Mouse (Mus musculus): ENCODE measurements at regions not wholly inside any gene's neighbourhood (a gene's known extent, or its start where the extent isn't known, plus 50 kb on each side); places are given as distances from the start of the nearest gene placed in this dataset.

DNA sequence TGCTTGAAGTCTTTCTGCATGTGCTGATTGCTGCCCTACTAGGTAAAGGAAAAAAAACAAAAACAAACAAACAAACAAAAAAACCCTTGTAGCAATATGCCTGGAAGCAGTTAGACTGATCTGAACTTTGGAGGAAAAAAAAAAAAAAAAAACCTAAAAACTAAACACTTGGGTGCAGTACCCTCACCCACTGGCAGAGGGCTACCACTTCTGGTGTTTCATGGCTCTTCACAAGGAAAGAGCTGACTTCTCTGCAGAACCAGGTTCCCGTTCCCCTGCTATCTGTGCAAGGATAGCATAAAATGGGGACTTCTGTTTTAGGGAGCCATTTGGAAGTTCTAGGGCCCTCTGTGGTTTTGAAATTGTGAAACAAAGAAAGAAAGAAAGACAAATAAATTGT lies 52.2 kb upstream of the Otud4 start:
- Histone ChIP-seq H3K4me1 (ENCODE audit: insufficient read depth, low read depth, low read length) (0 out of 2 replicates have a peak, but pooled peaks cover 3% of the 10 kb centered on the region), H3K4me3 (ENCODE audit: low read depth, low read length) (no peak overlapping the region), H3K36me3 (replicated peaks) (no peaks in the 10 kb centered on the region), H3K27me3 (ENCODE audit: insufficient read depth, low read length) (peaks cover 18% of the 10 kb centered on the region), H3K9me3 (replicated peaks) (no peaks in the 10 kb centered on the region)
- TF ChIP-seq CTCF (IDR thresholded peaks at IDR 0.05; ENCODE audit: low read depth, low read length) (peak; percentile 4; the same call in 1 of the 2 replicates), POLR2AphosphoS5 (IDR thresholded peaks at IDR 0.05; ENCODE audit: insufficient replicate concordance, low read depth, low read length) (no peak), GATA1 (IDR thresholded peaks at IDR 0.05; ENCODE audit: borderline replicate concordance, low read length) (no peak)
- peak; percentile 49 for ATAC-seq (ENCODE audit: extremely low read depth, insufficient number of reproducible peaks, low FRiP score, poor library complexity, severe bottlenecking)
- DNase-seq (ENCODE audit: low spot score), result peak; percentile 22

DNA sequence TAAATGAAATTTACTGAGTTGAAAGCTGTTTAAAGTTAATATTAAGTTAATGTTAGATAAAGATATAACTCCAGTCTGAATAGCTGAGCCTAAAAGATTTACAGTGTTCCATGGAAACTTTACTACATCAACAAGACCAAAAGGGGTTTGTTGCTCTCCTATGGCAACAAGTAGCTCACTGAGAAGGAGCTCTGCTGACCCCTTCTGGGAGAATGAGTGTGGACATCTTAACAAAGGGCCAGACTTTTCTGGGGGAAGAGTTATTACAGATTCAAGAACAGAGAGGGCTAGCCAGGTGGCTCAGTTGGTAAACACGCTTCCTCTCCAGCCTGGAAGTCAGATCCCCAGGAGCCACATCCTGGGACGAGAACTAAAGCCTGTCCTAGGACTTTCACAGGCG lies 54.5 kb upstream of the Otud4 start:
- TF ChIP-seq TAL1 (conservative IDR thresholded peaks at IDR 0.05; ENCODE audit: low read depth, low read length), result no peak
- TF ChIP-seq GATA1 (IDR thresholded peaks at IDR 0.05; ENCODE audit: borderline replicate concordance, low read length), result no peak
- H3K27me3 ChIP-seq (ENCODE audit: insufficient read depth, low read length), result peaks cover 22% of the 10 kb centered on the region
- ATAC-seq (ENCODE audit: extremely low read depth, insufficient number of reproducible peaks, low FRiP score, poor library complexity, severe bottlenecking), result 0 out of 2 replicates have a peak, but pooled peaks have one; percentile 8
- H3K9me3 ChIP-seq (replicated peaks), result no peaks in the 10 kb centered on the region
- H3K36me3 ChIP-seq (replicated peaks), result no peaks in the 10 kb centered on the region
- H3K4me3 ChIP-seq (ENCODE audit: low read depth, low read length), result no peak overlapping the region
- no peak for DNase-seq (ENCODE audit: low spot score)
- 0 out of 2 replicates have a peak, but pooled peaks cover 3% of the 10 kb centered on the region for H3K4me1 ChIP-seq (ENCODE audit: insufficient read depth, low read depth, low read length)

DNA sequence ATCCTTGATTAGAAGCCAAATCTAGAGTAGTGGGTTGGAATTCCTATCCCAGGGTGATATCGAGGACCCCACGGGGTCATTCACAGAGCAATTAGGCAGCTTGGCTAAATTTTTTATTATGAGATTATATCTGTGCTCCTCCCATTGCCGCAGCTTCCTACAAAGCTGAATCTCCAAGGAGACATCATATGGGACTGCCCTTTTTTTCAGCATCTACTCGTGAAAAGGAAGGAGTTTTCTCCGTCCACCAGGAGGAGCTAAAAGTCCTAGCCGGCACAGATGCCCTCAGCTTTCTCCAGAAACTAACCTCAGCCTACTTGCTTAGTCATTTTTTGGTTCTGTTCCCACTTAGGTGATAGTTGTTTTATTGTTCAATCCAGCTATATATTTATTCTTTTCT lies 56.1 kb upstream of the Otud4 start:
- ATAC-seq (ENCODE audit: extremely low read depth, insufficient number of reproducible peaks, low FRiP score, poor library complexity, severe bottlenecking), result no peak
- TF ChIP-seq GATA2 (IDR thresholded peaks at IDR 0.05; ENCODE audit: borderline replicate concordance, low read depth, low read length) (no peak), TAL1 (conservative IDR thresholded peaks at IDR 0.05; ENCODE audit: low read depth, low read length) (no peak), GATA1 (IDR thresholded peaks at IDR 0.05; ENCODE audit: borderline replicate concordance, low read length) (no peak), CTCF (IDR thresholded peaks at IDR 0.05; ENCODE audit: low read depth, low read length) (no peak), POLR2AphosphoS5 (IDR thresholded peaks at IDR 0.05; ENCODE audit: insufficient replicate concordance, low read depth, low read length) (no peak)
- Histone ChIP-seq H3K9me3 (replicated peaks) (no peaks in the 10 kb centered on the region), H3K4me1 (ENCODE audit: insufficient read depth, low read depth, low read length) (no peaks in the 10 kb centered on the region), H3K4me3 (ENCODE audit: low read depth, low read length) (no peak overlapping the region), H3K27me3 (ENCODE audit: insufficient read depth, low read length) (peaks cover 14% of the 10 kb centered on the region), H3K36me3 (replicated peaks) (no peaks in the 10 kb centered on the region)
- peak; percentile 5 for DNase-seq (ENCODE audit: low spot score)

DNA sequence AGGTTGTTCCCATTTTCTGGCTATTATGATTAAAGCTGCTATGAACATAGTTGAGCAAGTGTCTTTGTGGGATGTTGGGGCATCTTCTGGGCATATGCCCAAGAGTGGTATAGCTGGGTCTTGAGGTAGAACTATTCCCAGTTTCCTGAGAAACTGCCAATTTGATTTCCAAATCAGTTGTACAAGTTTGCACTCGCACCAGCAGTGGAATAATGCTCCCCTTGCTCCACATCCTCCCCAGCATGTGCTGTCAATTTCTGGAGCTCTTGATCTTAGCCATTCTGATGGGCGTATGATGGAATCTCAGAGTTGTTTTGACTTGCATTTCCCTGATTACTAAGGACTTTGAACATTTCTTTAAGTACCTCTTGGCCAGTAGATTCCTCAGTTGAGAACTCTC lies 57.2 kb upstream of the Otud4 start:
- Histone ChIP-seq H3K4me3 (ENCODE audit: low read depth, low read length) (no peak overlapping the region), H3K4me1 (ENCODE audit: insufficient read depth, low read depth, low read length) (no peaks in the 10 kb centered on the region), H3K9me3 (replicated peaks) (no peaks in the 10 kb centered on the region), H3K36me3 (replicated peaks) (no peaks in the 10 kb centered on the region), H3K27me3 (ENCODE audit: insufficient read depth, low read length) (peaks cover 11% of the 10 kb centered on the region)
- no peak for ATAC-seq (ENCODE audit: extremely low read depth, insufficient number of reproducible peaks, low FRiP score, poor library complexity, severe bottlenecking)
- TF ChIP-seq GATA1 (IDR thresholded peaks at IDR 0.05; ENCODE audit: borderline replicate concordance, low read length) (no peak), CTCF (IDR thresholded peaks at IDR 0.05; ENCODE audit: low read depth, low read length) (no peak), POLR2AphosphoS5 (IDR thresholded peaks at IDR 0.05; ENCODE audit: insufficient replicate concordance, low read depth, low read length) (no peak), GATA2 (IDR thresholded peaks at IDR 0.05; ENCODE audit: borderline replicate concordance, low read depth, low read length) (no peak), TAL1 (conservative IDR thresholded peaks at IDR 0.05; ENCODE audit: low read depth, low read length) (no peak)
- DNase-seq (ENCODE audit: low spot score), result no peak

DNA sequence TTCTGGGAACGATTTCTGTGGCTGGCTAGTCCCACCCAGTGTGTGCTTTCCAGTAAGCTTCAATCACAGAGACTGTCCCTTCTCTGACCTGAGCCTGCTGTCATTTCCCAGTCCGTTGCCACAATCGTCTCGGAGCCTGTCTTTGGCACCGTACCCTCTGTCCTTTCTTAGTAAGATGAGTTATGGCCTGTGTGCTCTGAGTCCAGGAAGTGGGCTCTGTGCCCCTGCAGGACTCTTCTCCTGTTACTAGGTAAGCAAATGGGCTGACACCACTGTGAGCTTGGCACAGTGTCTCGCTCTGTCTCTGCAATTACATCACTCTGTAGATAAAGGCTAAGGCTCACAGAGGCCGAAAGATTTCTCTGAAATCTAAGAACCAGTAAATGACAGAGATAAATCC lies 63.3 kb upstream of the Otud4 start:
- H3K4me3 ChIP-seq (ENCODE audit: low read depth, low read length), result no peak overlapping the region
- H3K9me3 ChIP-seq (replicated peaks), result no peaks in the 10 kb centered on the region
- peaks cover 18% of the 10 kb centered on the region for H3K27me3 ChIP-seq (ENCODE audit: insufficient read depth, low read length)
- no peak for TF ChIP-seq GATA2 (IDR thresholded peaks at IDR 0.05; ENCODE audit: borderline replicate concordance, low read depth, low read length)
- TF ChIP-seq POLR2AphosphoS5 (IDR thresholded peaks at IDR 0.05; ENCODE audit: insufficient replicate concordance, low read depth, low read length), result no peak
- TF ChIP-seq GATA1 (IDR thresholded peaks at IDR 0.05; ENCODE audit: borderline replicate concordance, low read length), result no peak
- no peak for TF ChIP-seq CTCF (IDR thresholded peaks at IDR 0.05; ENCODE audit: low read depth, low read length)
- TF ChIP-seq TAL1 (conservative IDR thresholded peaks at IDR 0.05; ENCODE audit: low read depth, low read length), result no peak
- H3K4me1 ChIP-seq (ENCODE audit: insufficient read depth, low read depth, low read length), result no peaks in the 10 kb centered on the region
- no peak for ATAC-seq (ENCODE audit: extremely low read depth, insufficient number of reproducible peaks, low FRiP score, poor library complexity, severe bottlenecking)
- DNase-seq (ENCODE audit: low spot score), result no peak
- no peaks in the 10 kb centered on the region for H3K36me3 ChIP-seq (replicated peaks)

DNA sequence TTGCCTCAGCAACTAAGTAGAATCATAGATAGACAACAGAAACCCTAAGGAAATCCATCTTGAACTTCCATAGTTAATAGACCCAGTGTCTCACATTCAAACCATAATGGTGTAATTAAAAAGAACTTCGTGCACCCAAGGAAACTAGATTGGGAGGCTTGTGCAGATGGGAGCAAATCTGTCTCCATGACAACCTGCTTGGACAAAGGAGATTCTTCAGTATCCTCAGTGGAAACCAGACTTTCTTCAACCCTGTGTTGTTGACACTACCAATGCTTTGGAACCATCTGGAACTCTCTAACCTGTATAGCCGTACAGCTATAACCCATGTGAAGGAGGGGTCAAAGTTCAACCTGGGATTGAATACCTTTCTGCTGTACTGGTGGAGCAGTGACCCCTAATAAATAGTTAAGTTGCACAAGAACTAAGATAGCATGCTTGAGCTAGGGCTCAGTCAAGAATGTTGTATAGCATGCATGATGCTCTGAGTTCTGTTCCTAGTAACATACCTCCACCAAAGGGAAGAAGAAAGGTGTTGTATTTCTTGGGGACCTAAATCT lies 64.2 kb upstream of the Otud4 start:
- DNase-seq (ENCODE audit: low spot score) (no peak), ATAC-seq (ENCODE audit: extremely low read depth, insufficient number of reproducible peaks, low FRiP score, poor library complexity, severe bottlenecking) (no peak)
- no peak overlapping the region for H3K4me3 ChIP-seq (ENCODE audit: low read depth, low read length)

DNA sequence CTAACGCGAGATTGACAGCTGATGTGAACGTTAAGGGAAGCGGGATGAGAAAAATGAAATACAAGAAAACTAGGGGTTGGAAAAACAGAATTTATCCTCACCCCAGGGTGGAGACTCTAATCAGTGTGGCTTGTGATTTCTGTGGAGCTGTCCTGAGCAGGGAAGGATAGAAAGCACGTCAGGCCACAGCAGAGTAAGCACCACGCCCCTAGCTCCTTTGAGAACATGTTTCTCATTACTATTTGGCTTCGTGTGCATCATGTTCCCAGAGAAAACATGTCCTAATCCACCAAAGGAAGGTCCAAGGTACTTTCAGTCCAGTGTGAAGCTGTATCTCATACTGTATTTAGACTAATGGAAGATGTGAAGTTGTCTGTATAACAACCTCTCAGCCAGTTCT lies 65.9 kb upstream of the Otud4 start:
- no peak for DNase-seq (ENCODE audit: low spot score)
- no peak for ATAC-seq (ENCODE audit: extremely low read depth, insufficient number of reproducible peaks, low FRiP score, poor library complexity, severe bottlenecking)
- TF ChIP-seq POLR2AphosphoS5 (IDR thresholded peaks at IDR 0.05; ENCODE audit: insufficient replicate concordance, low read depth, low read length) (no peak), CTCF (IDR thresholded peaks at IDR 0.05; ENCODE audit: low read depth, low read length) (no peak), GATA1 (IDR thresholded peaks at IDR 0.05; ENCODE audit: borderline replicate concordance, low read length) (no peak)

More for the DNA sequence above, 64.2 kb upstream of the Otud4 start:
- Histone ChIP-seq H3K27me3 (ENCODE audit: insufficient read depth, low read length) (peaks cover 16% of the 10 kb centered on the region), H3K9me3 (replicated peaks) (no peaks in the 10 kb centered on the region), H3K4me1 (ENCODE audit: insufficient read depth, low read depth, low read length) (no peaks in the 10 kb centered on the region), H3K36me3 (replicated peaks) (no peaks in the 10 kb centered on the region)
- TF ChIP-seq GATA1 (IDR thresholded peaks at IDR 0.05; ENCODE audit: borderline replicate concordance, low read length) (no peak), POLR2AphosphoS5 (IDR thresholded peaks at IDR 0.05; ENCODE audit: insufficient replicate concordance, low read depth, low read length) (no peak), CTCF (IDR thresholded peaks at IDR 0.05; ENCODE audit: low read depth, low read length) (no peak)

More for the DNA sequence above, 65.9 kb upstream of the Otud4 start:
- Histone ChIP-seq H3K36me3 (replicated peaks) (no peaks in the 10 kb centered on the region), H3K4me1 (ENCODE audit: insufficient read depth, low read depth, low read length) (no peaks in the 10 kb centered on the region), H3K27me3 (ENCODE audit: insufficient read depth, low read length) (peaks cover 7% of the 10 kb centered on the region), H3K4me3 (ENCODE audit: low read depth, low read length) (no peak overlapping the region), H3K9me3 (replicated peaks) (no peaks in the 10 kb centered on the region)
